Mouse (Mus musculus) ES-E14 (cell line): ENCODE results near the gene Spin1. TPM values are rescaled to one million over a fixed set of nuclear protein-coding genes. Genes with fewer than 3 reads are reported as not detected.

Source experiments
- DNase-seq: peaks from one replicate; pipeline ENCODE4 v3.0.0-alpha.2; 2013; ENCODE audit warnings: low read depth, low spot score
- H3K27ac ChIP-seq: 2 replicates; pipeline ENCODE4 v1.5.1; 2012; ENCODE audit warnings: low read depth, mild to moderate bottlenecking, low read length, moderate library complexity, mixed read lengths; ENCODE audit not compliant: poor library complexity, insufficient read depth, severe bottlenecking
- H3K36me3 ChIP-seq: 2 replicates; pipeline ENCODE4 v1.6.1; 2012; ENCODE audit warnings: mild to moderate bottlenecking, low read length, moderate library complexity, mixed read lengths; ENCODE audit not compliant: control insufficient read depth, poor library complexity, insufficient read depth, severe bottlenecking
- H3K4me1 ChIP-seq, 2 experiments: fragments of 150-350 bp in 1 of 2; sonication (generic) in 1 of 2; 2 replicates each; pipeline ENCODE4 v1.6.1; 2012; ENCODE audit warnings: low read length in 2 of 2, mild to moderate bottlenecking in 1 of 2, mixed read lengths in 1 of 2; ENCODE audit not compliant: control insufficient read depth in 2 of 2, insufficient read depth in 2 of 2, poor library complexity in 1 of 2
- H3K4me3 ChIP-seq, 2 experiments: fragments of 150-350 bp in 1 of 2; sonication (generic) in 1 of 2; 2 replicates each; pipeline ENCODE4 v1.5.1; 2012; ENCODE audit warnings: low read length in 2 of 2, low read depth in 1 of 2, mild to moderate bottlenecking in 1 of 2, mixed read lengths in 1 of 2; ENCODE audit not compliant: insufficient read depth in 1 of 2, poor library complexity in 1 of 2, severe bottlenecking in 1 of 2
- H3K9ac ChIP-seq: 2 replicates; pipeline ENCODE4 v1.6.1; 2012; ENCODE audit warnings: low read depth, mild to moderate bottlenecking, low read length, mixed read lengths; ENCODE audit not compliant: poor library complexity, insufficient read depth, severe bottlenecking
- H3K9me3 ChIP-seq: fragments of 150-350 bp; sonication (generic); 2 replicates; pipeline ENCODE4 v1.6.1; 2012; ENCODE audit warnings: low read depth, mild to moderate bottlenecking, low read length; ENCODE audit not compliant: control insufficient read depth, insufficient read depth
- CHD2 ChIP-seq: IDR thresholded peaks from 2 replicates; pipeline ENCODE4 v1.6.1; 2014; ENCODE audit warnings: mild to moderate bottlenecking, low read depth, low read length, inconsistent platforms
- HCFC1 ChIP-seq: IDR thresholded peaks from 2 replicates; pipeline ENCODE4 v1.6.1; 2012; ENCODE audit warnings: low read length, inconsistent platforms, borderline replicate concordance; ENCODE audit not compliant: insufficient read depth
- MAFK ChIP-seq: IDR thresholded peaks from 2 replicates; pipeline ENCODE4 v1.6.1; 2014; ENCODE audit warnings: mild to moderate bottlenecking, low read depth, low read length, inconsistent platforms; ENCODE audit not compliant: insufficient read depth
- ZC3H11A ChIP-seq: IDR thresholded peaks from 2 replicates; pipeline ENCODE4 v1.6.1; 2012; ENCODE audit warnings: low read depth, mild to moderate bottlenecking, inconsistent platforms, low read length, borderline replicate concordance
- ZNF384 ChIP-seq: IDR thresholded peaks from 2 replicates; pipeline ENCODE4 v1.6.1; 2012; ENCODE audit warnings: low read depth, low read length, inconsistent platforms
- in situ Hi-C, 2 experiments: fragments of 600-800 bp; cut with MboI; formaldehyde crosslinking; loops; one replicate each; pipeline ENCODE4 v1.15.1; 2025; ENCODE audit warnings: low sequenced_read_pairs in 2 of 2, inconsistent platforms in 1 of 2; ENCODE audit not compliant: unreplicated experiment in 2 of 2
- total RNA-seq: library from RNA; depleted of rRNA; stranded (reverse); fragments of 300-350 nt; gene quantifications from 2 replicates; pipeline ENCODE4 v1.2.3, GENCODE M21; 2012

The Spin1 gene
- total RNA-seq, 1 experiment, result 36.4 TPM

- H3K36me3 ChIP-seq, result peaks cover 16% of the 10 kb centered on the region
- no peaks in the 10 kb centered on the region for H3K9me3 ChIP-seq
- no peak overlapping the region for H3K9ac ChIP-seq
- DNase-seq, result no peak
- TF ChIP-seq ZC3H11A (no peak), HCFC1 (no peak), MAFK (no peak), ZNF384 (peak; percentile 6; the same call in 1 of the 2 replicates), CHD2 (no peak)
- H3K4me3 ChIP-seq, result no peak overlapping the region
- H3K27ac ChIP-seq, result no peak overlapping the region
- H3K4me1 ChIP-seq, result peaks cover 3 to 4% of the 10 kb centered on the region in 2 experiments; a peak in 2 of 4 replicates
- in situ Hi-C loops, result no loop called here
Measured at GRCm38 (mm10) chr13:51157291-51157690, 56.6 kb downstream of the Spin1 start.

- Histone ChIP-seq H3K4me1 (peaks cover 3% of the 10 kb centered on the region in 2 experiments; a peak in 2 of 4 replicates), H3K27ac (no peak overlapping the region), H3K9me3 (no peaks in the 10 kb centered on the region), H3K4me3 (no peak overlapping the region), H3K9ac (no peak overlapping the region), H3K36me3 (peaks cover 5% of the 10 kb centered on the region; the same call in 1 of the 2 replicates)
- in situ Hi-C loops, result no loop called here
- TF ChIP-seq MAFK, result no peak
- no peak for TF ChIP-seq ZC3H11A
- TF ChIP-seq CHD2, result no peak
- TF ChIP-seq HCFC1, result no peak
- TF ChIP-seq ZNF384, result no peak
- no peak for DNase-seq
Measured at GRCm38 (mm10) chr13:51161672-51162071, 61.0 kb downstream of the Spin1 start.

- TF ChIP-seq MAFK, result no peak
- no peak for TF ChIP-seq HCFC1
- no peak for TF ChIP-seq CHD2
- no peak for TF ChIP-seq ZC3H11A
- no peak for TF ChIP-seq ZNF384
- H3K4me1 ChIP-seq, result peaks cover 3 to 7% of the 10 kb centered on the region in 2 experiments; a peak in 2 of 4 replicates
- no peak for DNase-seq
- in situ Hi-C loops, result no loop called here
- no peak overlapping the region for H3K4me3 ChIP-seq
- no peak overlapping the region for H3K9ac ChIP-seq
- H3K27ac ChIP-seq, result no peak overlapping the region
- H3K9me3 ChIP-seq, result no peaks in the 10 kb centered on the region
- H3K36me3 ChIP-seq, result peaks cover 3% of the 10 kb centered on the region; the same call in 1 of the 2 replicates
Measured at GRCm38 (mm10) chr13:51162246-51162645, 61.6 kb downstream of the Spin1 start.

GRCm38 (mm10) chr13:51166711-51167110 lies 66.0 kb downstream of the Spin1 start:
- H3K36me3 ChIP-seq, result no peaks in the 10 kb centered on the region
- H3K4me1 ChIP-seq, result peaks cover 0 to 8% of the 10 kb centered on the region in 2 experiments; a peak in 1 of 4 replicates
- no peak overlapping the region for H3K9ac ChIP-seq
- H3K9me3 ChIP-seq, result no peaks in the 10 kb centered on the region
- in situ Hi-C loops, result no loop called here
- no peak overlapping the region for H3K27ac ChIP-seq
- H3K4me3 ChIP-seq, result no peak overlapping the region
- TF ChIP-seq HCFC1 (no peak), ZC3H11A (no peak), CHD2 (no peak), MAFK (no peak), ZNF384 (no peak)
- DNase-seq, result no peak

GRCm38 (mm10) chr13:51170215-51170614 lies 69.5 kb downstream of the Spin1 start:
- H3K9me3 ChIP-seq, result no peaks in the 10 kb centered on the region
- peaks cover 0 to 7% of the 10 kb centered on the region in 2 experiments; a peak in 1 of 4 replicates for H3K4me1 ChIP-seq
- no peak for DNase-seq
- TF ChIP-seq HCFC1, result no peak
- no peak for TF ChIP-seq MAFK
- TF ChIP-seq ZNF384, result no peak
- no peak for TF ChIP-seq ZC3H11A
- no peak for TF ChIP-seq CHD2
- H3K9ac ChIP-seq, result no peak overlapping the region
- no peaks in the 10 kb centered on the region for H3K36me3 ChIP-seq
- no peak overlapping the region for H3K27ac ChIP-seq
- in situ Hi-C loops, result no loop called here
- peak overlapping the region in 1 of 2 experiments; percentile 69; a peak in 1 of 4 replicates for H3K4me3 ChIP-seq
